Mouse (Mus musculus) myocyte (in vitro differentiated cells): ENCODE data around the gene Olfr1123.

ENCODE experiments used
- MAX ChIP-seq: IDR thresholded peaks from one replicate; pipeline ENCODE4 v1.6.1; 2011; ENCODE audit warnings: low read depth, mild to moderate bottlenecking, control low read depth
- POLR2A ChIP-seq: IDR thresholded peaks from one replicate; pipeline ENCODE4 v1.6.1; 2011; ENCODE audit warnings: low read depth, mild to moderate bottlenecking, control low read depth, moderate library complexity; ENCODE audit not compliant: insufficient read length

GRCm38 (mm10) chr2:87371726-87372125 is 44.7 kb upstream of the Olfr1123 start:
- TF ChIP-seq POLR2A = no peak
- no peak for TF ChIP-seq MAX
